Mouse (Mus musculus): ENCODE measurements around the gene Zfp511. TPM values are rescaled to one million over a fixed set of nuclear protein-coding genes. Genes with fewer than 3 reads are reported as not detected.

Zfp511 gene
- 36.9 and 37.2 TPM in 2 replicates for polyA plus RNA-seq (2015; fragmentation: Nextera tagmentation; extraction: Ambion mirVana)

- 1% methylated on average over 69 of the region's 69 CpGs for WGBS
- Histone ChIP-seq H3K27ac (peak within 1 kb of the TSS; percentile 95), H3K36me3 (peaks cover 42% of the 10 kb centered on the region), H3K9ac (peak within 1 kb of the TSS; percentile 87), H3K27me3 (no peaks in the 10 kb centered on the region), H3K4me3 (peak within 1 kb of the TSS; percentile 83), H3K4me1 (peaks cover 20% of the 10 kb centered on the region), H3K9me3 (no peaks in the 10 kb centered on the region), H3K4me2 (peak within 1 kb of the TSS; percentile 77)
- ATAC-seq (ENCODE audit: insufficient number of reproducible peaks, low FRiP score, low TSS enrichment, low read depth), result peak; percentile 95
Measured at GRCm38 (mm10) chr7:140036281-140037170, at the start of gene Zfp511, which contains the start of gene Tubgcp2. Gene Zfp511 (plus strand): TSS chr7:140036391. Gene Tubgcp2 (minus strand): TSS chr7:140036669.

GRCm38 (mm10) chr7:139988272-139988671 lies 47.9 kb upstream of the Zfp511 start:
- no peak for ATAC-seq (ENCODE audit: insufficient number of reproducible peaks, low FRiP score, low TSS enrichment, low read depth)
- Histone ChIP-seq H3K4me2 (no peak overlapping the region), H3K27me3 (no peaks in the 10 kb centered on the region), H3K9ac (no peak overlapping the region), H3K9me3 (no peaks in the 10 kb centered on the region), H3K36me3 (no peaks in the 10 kb centered on the region), H3K4me1 (no peaks in the 10 kb centered on the region), H3K4me3 (no peak overlapping the region), H3K27ac (no peak overlapping the region)
- 83% methylated on average over 9 of the region's 9 CpGs for whole genome bisulfite sequencing

- Histone ChIP-seq H3K4me2 (no peak overlapping the region), H3K4me3 (no peak overlapping the region), H3K36me3 (peaks cover 10% of the 10 kb centered on the region), H3K27me3 (no peaks in the 10 kb centered on the region), H3K9me3 (no peaks in the 10 kb centered on the region), H3K27ac (no peak overlapping the region), H3K9ac (no peak overlapping the region), H3K4me1 (no peaks in the 10 kb centered on the region)
- no peak for ATAC-seq (ENCODE audit: insufficient number of reproducible peaks, low FRiP score, low TSS enrichment, low read depth)
- WGBS, result 74% methylated on average over 8 of the region's 8 CpGs
Measured at GRCm38 (mm10) chr7:139990864-139991394, 45.3 kb upstream of the Zfp511 start.

- ATAC-seq (ENCODE audit: insufficient number of reproducible peaks, low FRiP score, low TSS enrichment, low read depth), result no peak
- 21% methylated on average over 7 of the region's 7 CpGs for WGBS
- Histone ChIP-seq H3K36me3 (peaks cover 25% of the 10 kb centered on the region), H3K4me1 (no peaks in the 10 kb centered on the region), H3K9ac (no peak within 1 kb of the TSS), H3K27me3 (no peaks in the 10 kb centered on the region), H3K9me3 (no peaks in the 10 kb centered on the region), H3K4me3 (no peak within 1 kb of the TSS), H3K4me2 (no peak within 1 kb of the TSS), H3K27ac (no peak within 1 kb of the TSS)
Measured at GRCm38 (mm10) chr7:139992406-139992805, 43.8 kb upstream of the Zfp511 start, which contains the start of gene Adam8. Gene Adam8 (minus strand): TSS chr7:139992562.

GRCm38 (mm10) chr7:139993532-139993931 lies 42.7 kb upstream of the Zfp511 start:
- WGBS, result 76% methylated on average over 6 of the region's 6 CpGs
- H3K36me3 ChIP-seq, result peaks cover 36% of the 10 kb centered on the region
- no peak for ATAC-seq (ENCODE audit: insufficient number of reproducible peaks, low FRiP score, low TSS enrichment, low read depth)
- H3K27me3 ChIP-seq, result no peaks in the 10 kb centered on the region
- H3K4me2 ChIP-seq, result no peak overlapping the region
- no peaks in the 10 kb centered on the region for H3K9me3 ChIP-seq
- no peak overlapping the region for H3K4me3 ChIP-seq
- H3K4me1 ChIP-seq, result no peaks in the 10 kb centered on the region
- no peak overlapping the region for H3K9ac ChIP-seq
- no peak overlapping the region for H3K27ac ChIP-seq

- no peak for ATAC-seq (ENCODE audit: insufficient number of reproducible peaks, low FRiP score, low TSS enrichment, low read depth)
- no peak overlapping the region for H3K9ac ChIP-seq
- no peak overlapping the region for H3K4me3 ChIP-seq
- no peak overlapping the region for H3K27ac ChIP-seq
- H3K4me1 ChIP-seq, result no peaks in the 10 kb centered on the region
- H3K9me3 ChIP-seq, result no peaks in the 10 kb centered on the region
- WGBS, result 54% methylated on average over 4 of the region's 4 CpGs
- peaks cover 43% of the 10 kb centered on the region for H3K36me3 ChIP-seq
- H3K27me3 ChIP-seq, result no peaks in the 10 kb centered on the region
- H3K4me2 ChIP-seq, result no peak overlapping the region
Measured at GRCm38 (mm10) chr7:139994202-139994601, 42.0 kb upstream of the Zfp511 start.

- no peak for ATAC-seq (ENCODE audit: insufficient number of reproducible peaks, low FRiP score, low TSS enrichment, low read depth)
- WGBS, result 35% methylated on average over 3 of the region's 3 CpGs
- no peaks in the 10 kb centered on the region for H3K27me3 ChIP-seq
Measured at GRCm38 (mm10) chr7:139994676-139995075, 41.5 kb upstream of the Zfp511 start.

GRCm38 (mm10) chr7:139998691-139999350 lies 37.4 kb upstream of the Zfp511 start:
- Histone ChIP-seq H3K9ac (no peak overlapping the region), H3K27me3 (no peaks in the 10 kb centered on the region), H3K4me1 (no peaks in the 10 kb centered on the region), H3K4me3 (no peak overlapping the region), H3K27ac (no peak overlapping the region), H3K4me2 (no peak overlapping the region), H3K36me3 (peaks cover 80% of the 10 kb centered on the region), H3K9me3 (no peaks in the 10 kb centered on the region)
- WGBS, result 95% methylated on average over 13 of the region's 13 CpGs
- ATAC-seq (ENCODE audit: insufficient number of reproducible peaks, low FRiP score, low TSS enrichment, low read depth), result no peak

More at GRCm38 (mm10) chr7:139994676-139995075, 41.5 kb upstream of the Zfp511 start:
- H3K27ac ChIP-seq, result no peak overlapping the region
- no peaks in the 10 kb centered on the region for H3K9me3 ChIP-seq
- no peak overlapping the region for H3K4me3 ChIP-seq
- no peak overlapping the region for H3K4me2 ChIP-seq
- peaks cover 46% of the 10 kb centered on the region for H3K36me3 ChIP-seq
- no peak overlapping the region for H3K9ac ChIP-seq
- H3K4me1 ChIP-seq, result no peaks in the 10 kb centered on the region

- H3K27ac ChIP-seq, result no peak overlapping the region
- no peaks in the 10 kb centered on the region for H3K27me3 ChIP-seq
- H3K9me3 ChIP-seq, result no peaks in the 10 kb centered on the region
- H3K36me3 ChIP-seq, result peaks cover 88% of the 10 kb centered on the region
- no peaks in the 10 kb centered on the region for H3K4me1 ChIP-seq
- 73% methylated on average over 12 of the region's 12 CpGs for WGBS
- no peak overlapping the region for H3K9ac ChIP-seq
- H3K4me3 ChIP-seq, result no peak overlapping the region
- no peak for ATAC-seq (ENCODE audit: insufficient number of reproducible peaks, low FRiP score, low TSS enrichment, low read depth)
- no peak overlapping the region for H3K4me2 ChIP-seq
Measured at GRCm38 (mm10) chr7:140001086-140001740, 35.0 kb upstream of the Zfp511 start.

- no peak overlapping the region for H3K27ac ChIP-seq
- ATAC-seq (ENCODE audit: insufficient number of reproducible peaks, low FRiP score, low TSS enrichment, low read depth), result no peak
- 89% methylated on average over 8 of the region's 8 CpGs for WGBS
- H3K27me3 ChIP-seq, result no peaks in the 10 kb centered on the region
- peaks cover 70% of the 10 kb centered on the region for H3K36me3 ChIP-seq
- H3K9me3 ChIP-seq, result no peaks in the 10 kb centered on the region
- H3K4me2 ChIP-seq, result no peak overlapping the region
- H3K4me1 ChIP-seq, result no peaks in the 10 kb centered on the region
- no peak overlapping the region for H3K4me3 ChIP-seq
- H3K9ac ChIP-seq, result no peak overlapping the region
Measured at GRCm38 (mm10) chr7:140004666-140005065, 31.5 kb upstream of the Zfp511 start.

GRCm38 (mm10) chr7:140006861-140007611 lies 29.2 kb upstream of the Zfp511 start:
- Histone ChIP-seq H3K36me3 (peaks cover 62% of the 10 kb centered on the region), H3K27ac (no peak overlapping the region), H3K4me3 (no peak overlapping the region), H3K27me3 (no peaks in the 10 kb centered on the region), H3K4me2 (no peak overlapping the region), H3K4me1 (no peaks in the 10 kb centered on the region), H3K9ac (no peak overlapping the region), H3K9me3 (no peaks in the 10 kb centered on the region)
- 90% methylated on average over 9 of the region's 9 CpGs for WGBS
- ATAC-seq (ENCODE audit: insufficient number of reproducible peaks, low FRiP score, low TSS enrichment, low read depth), result no peak
